Mouse (Mus musculus) myocyte (in vitro differentiated cells): ENCODE data around the gene Gm21992.

Source experiments
- E2F4 ChIP-seq: IDR thresholded peaks from one replicate; pipeline ENCODE4 v1.6.1; 2011; ENCODE audit warnings: mild to moderate bottlenecking, control low read depth, moderate library complexity; ENCODE audit not compliant: insufficient read depth
- MAX ChIP-seq: IDR thresholded peaks from one replicate; pipeline ENCODE4 v1.6.1; 2011; ENCODE audit warnings: low read depth, mild to moderate bottlenecking, control low read depth
- MYOD1 ChIP-seq, 3 experiments: IDR thresholded peaks; one replicate each; pipeline ENCODE4 v1.6.1; 2011; ENCODE audit warnings: control low read depth in 2 of 3, low read depth in 2 of 3, mild to moderate bottlenecking in 2 of 3, moderate library complexity in 1 of 3; ENCODE audit not compliant: insufficient read length in 2 of 3, control insufficient read depth in 1 of 3
- MYOG ChIP-seq, 3 experiments: IDR thresholded peaks; one replicate each; pipeline ENCODE4 v1.6.1; 2011; ENCODE audit warnings: control low read depth in 2 of 3, low read depth in 2 of 3, mild to moderate bottlenecking in 2 of 3; ENCODE audit not compliant: insufficient read length in 2 of 3, control insufficient read depth in 1 of 3, insufficient read depth in 1 of 3
- POLR2A ChIP-seq: IDR thresholded peaks from one replicate; pipeline ENCODE4 v1.6.1; 2011; ENCODE audit warnings: low read depth, mild to moderate bottlenecking, control low read depth, moderate library complexity; ENCODE audit not compliant: insufficient read length
- POLR2AphosphoS2 ChIP-seq: IDR thresholded peaks from one replicate; pipeline ENCODE4 v1.6.1; 2011; ENCODE audit warnings: low read depth, control low read depth; ENCODE audit not compliant: insufficient read length
- REST ChIP-seq: IDR thresholded peaks from one replicate; pipeline ENCODE4 v1.6.1; 2011; ENCODE audit warnings: mild to moderate bottlenecking, control low read depth, moderate library complexity; ENCODE audit not compliant: insufficient read depth, insufficient read length
- TCF3 ChIP-seq: IDR thresholded peaks from one replicate; pipeline ENCODE4 v1.6.1; 2011; ENCODE audit warnings: low read depth, control low read depth; ENCODE audit not compliant: insufficient read length

DNA sequence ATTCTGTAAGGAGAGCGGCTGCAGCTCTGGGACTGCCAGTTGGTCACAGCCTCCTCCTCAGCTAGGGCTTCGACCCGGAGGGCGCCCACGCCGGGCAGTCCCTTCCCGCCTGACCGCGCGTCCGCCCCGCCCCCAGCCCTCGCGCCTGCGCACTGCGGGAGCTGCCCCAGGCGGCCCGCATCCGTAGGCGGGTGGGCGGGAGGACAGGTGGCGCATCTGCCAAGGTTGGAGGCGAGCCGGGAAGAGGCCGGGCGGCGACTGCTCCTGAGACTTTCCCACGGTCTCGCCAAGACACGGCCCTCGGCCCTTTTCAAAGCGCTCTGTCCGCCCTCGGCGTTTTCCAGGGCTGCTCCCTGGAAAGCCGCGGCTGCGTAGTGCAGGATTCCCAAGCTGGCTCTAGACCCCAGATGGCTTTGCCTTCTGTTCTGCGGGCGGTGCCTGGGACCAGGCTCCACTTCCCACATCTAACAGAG lies 113.2 kb downstream of the Gm21992 start, which contains the start of gene Gm960:
- TF ChIP-seq POLR2AphosphoS2 = peak; percentile 45
- peak; percentile 61 for TF ChIP-seq POLR2A
- no peak for TF ChIP-seq E2F4
- TF ChIP-seq MYOG (IDR thresholded peaks at IDR 0.05; ENCODE audit: control insufficient read depth in 1 of 3, insufficient read depth in 1 of 3, insufficient read length in 2 of 3, low read depth in 2 of 3) = peak in 2 of 3 experiments; percentile 70 to 72
- no peak for TF ChIP-seq MAX
- TF ChIP-seq TCF3 = no peak
- no peak for TF ChIP-seq REST
- peak in 2 of 3 experiments; percentile 82 to 93 for TF ChIP-seq MYOD1 (IDR thresholded peaks at IDR 0.05; ENCODE audit: control insufficient read depth in 1 of 3, insufficient read length in 2 of 3, low read depth in 2 of 3)
